26 mouse cellular contexts compared by ENCODE assay signal in genomic region chr10:37192661-37193060, GRCm38 (mm10). TPM values are rescaled to one million over a fixed set of nuclear protein-coding genes. Genes with fewer than 3 reads are reported as not detected.
A peak's percentile ranks its signal among the peaks of the same experiment; 100 is the strongest.
DNase-seq lines count a peak whose midpoint lies in the region; ATAC-seq and TF ChIP-seq lines count a peak whose summit lies in the region.
"Had no signal": no experiment of that assay in that cellular context is flagged by ENCODE, and none has a peak within 500 bp of the region (broad histone marks: within the 10 kb centered on the region; RNA-seq: fewer than 3 reads in every experiment).

No protein-coding gene starts in this region.

- no peak overlapping the region for H3K9ac ChIP-seq in liver, embryonic 15.5 days
- no peak overlapping the region for H3K9ac ChIP-seq in liver, embryonic 12.5 days
- H3K9ac ChIP-seq: embryonic facial prominence, embryonic 15.5 days; hindbrain, embryonic 12.5 days; limb, embryonic 15.5 days had no signal

- intact Hi-C loops in heart, postnatal 36 days (cut with DNase I): loop anchor here (2.0 kb wide), 1 partner anchor 52 kb away; no protein-coding TSS in a partner anchor

- H3K9me3 ChIP-seq in liver, embryonic 15.5 days (replicated peaks): no peaks in the 10 kb centered on the region
- H3K9me3 ChIP-seq in liver, embryonic 12.5 days (replicated peaks): no peaks in the 10 kb centered on the region
- H3K9me3 ChIP-seq: embryonic facial prominence, embryonic 10.5 days; embryonic facial prominence, embryonic 15.5 days; hindbrain, embryonic 12.5 days; limb, embryonic 10.5 days; limb, embryonic 15.5 days had no signal

- WGBS in liver, embryonic 15.5 days (ENCODE audit: insufficient replicate concordance): 15% methylated on average over 2 of the region's 2 CpGs
- 20% methylated on average over 2 of the region's 2 CpGs for WGBS in liver, embryonic 12.5 days (ENCODE audit: insufficient replicate concordance)
- WGBS in thymus, adult 2 months: 9% methylated on average over 2 of the region's 2 CpGs

- no peak for TF ChIP-seq POLR2A in thymus, adult 2 months (IDR thresholded peaks at IDR 0.05; ENCODE audit: control insufficient read depth, extremely low read depth, insufficient read depth, low read length, poor library complexity)

- no peaks in the 10 kb centered on the region for H3K27me3 ChIP-seq in liver, embryonic 15.5 days
- H3K27me3 ChIP-seq in liver, embryonic 12.5 days (replicated peaks): no peaks in the 10 kb centered on the region
- no peaks in the 10 kb centered on the region for H3K27me3 ChIP-seq in thymus, adult 2 months (ENCODE audit: control insufficient read depth, insufficient read depth, low read length)
- H3K27me3 ChIP-seq: embryonic facial prominence, embryonic 15.5 days; hindbrain, embryonic 12.5 days; limb, embryonic 15.5 days had no signal

- H3K4me3 ChIP-seq in liver, embryonic 15.5 days (replicated peaks): no peak overlapping the region
- H3K4me3 ChIP-seq in liver, embryonic 12.5 days: no peak overlapping the region
- no peak overlapping the region for H3K4me3 ChIP-seq in thymus, adult 2 months (ENCODE audit: control insufficient read depth, insufficient read depth, low read length)
- H3K4me3 ChIP-seq: embryonic facial prominence, embryonic 10.5 days; embryonic facial prominence, embryonic 15.5 days; hindbrain, embryonic 12.5 days; limb, embryonic 10.5 days; limb, embryonic 15.5 days had no signal

- TF ChIP-seq CTCF in thymus, adult 2 months (IDR thresholded peaks at IDR 0.05; ENCODE audit: borderline replicate concordance, control insufficient read depth, extremely low read depth, insufficient read depth, low read length, poor library complexity): no peak

- no peak overlapping the region for H3K4me2 ChIP-seq in liver, embryonic 15.5 days
- no peak overlapping the region for H3K4me2 ChIP-seq in liver, embryonic 12.5 days
- H3K4me2 ChIP-seq: embryonic facial prominence, embryonic 15.5 days; hindbrain, embryonic 12.5 days; limb, embryonic 15.5 days had no signal

- DNase-seq in thymus, adult 2 months: peak; percentile 46
- peak; percentile 51 for DNase-seq in thymus, postnatal 4 days
- no peak for DNase-seq in heart, postnatal 36 days
- DNase-seq: adrenal gland, postnatal 14 days; cerebellum, adult 18-20 months; cerebellum, postnatal 25 days; heart, postnatal 14 days; kidney, adult 9 months; kidney, postnatal 10 days; layer of hippocampus, postnatal 36 days; lung, postnatal 36 days; midbrain, embryonic 14.5 days had no signal

- no peaks in the 10 kb centered on the region for H3K36me3 ChIP-seq in liver, embryonic 15.5 days (replicated peaks)
- H3K36me3 ChIP-seq in liver, embryonic 12.5 days: no peaks in the 10 kb centered on the region
- no peaks in the 10 kb centered on the region for H3K36me3 ChIP-seq in thymus, adult 2 months (ENCODE audit: control insufficient read depth, insufficient read depth, low read length)
- H3K36me3 ChIP-seq: embryonic facial prominence, embryonic 10.5 days; embryonic facial prominence, embryonic 15.5 days; hindbrain, embryonic 12.5 days; limb, embryonic 10.5 days; limb, embryonic 15.5 days had no signal

- H3K27ac ChIP-seq in liver, embryonic 15.5 days (replicated peaks): 0 out of 2 replicates have a peak overlapping the region, but pooled peaks have one; percentile 7
- no peak overlapping the region for H3K27ac ChIP-seq in liver, embryonic 12.5 days
- peak overlapping the region; percentile 42; the same call in 1 of the 2 replicates for H3K27ac ChIP-seq in thymus, adult 2 months (ENCODE audit: control insufficient read depth, insufficient read depth, low read length)
- H3K27ac ChIP-seq: embryonic facial prominence, embryonic 10.5 days; embryonic facial prominence, embryonic 15.5 days; hindbrain, embryonic 12.5 days; hindbrain, postnatal 0 days; limb, embryonic 10.5 days; limb, embryonic 15.5 days had no signal

- peaks cover 4% of the 10 kb centered on the region for H3K4me1 ChIP-seq in liver, embryonic 15.5 days (replicated peaks)
- no peaks in the 10 kb centered on the region for H3K4me1 ChIP-seq in liver, embryonic 12.5 days
- peaks cover 31% of the 10 kb centered on the region for H3K4me1 ChIP-seq in thymus, adult 2 months (replicated peaks; ENCODE audit: control insufficient read depth, insufficient read depth, low read length)
- H3K4me1 ChIP-seq: embryonic facial prominence, embryonic 10.5 days; embryonic facial prominence, embryonic 15.5 days; hindbrain, embryonic 12.5 days; limb, embryonic 10.5 days had no signal

- ATAC-seq in liver, embryonic 15.5 days (ENCODE audit: insufficient read depth): no peak
- ATAC-seq in liver, embryonic 12.5 days: no peak
- peak; percentile 23 for ATAC-seq in megakaryocyte, adult 5-6 weeks (ENCODE audit: poor library complexity, severe bottlenecking)
- no peak for ATAC-seq in inflammation-experienced regulatory T-cells, adult 6 months
- ATAC-seq in erythroblast, adult 5-6 weeks (replicated peaks; ENCODE audit: low FRiP score, poor library complexity, severe bottlenecking): no peak
- ATAC-seq: CD4-positive, CD25-positive, alpha-beta regulatory T cell, adult 4 months; forebrain, embryonic 14.5 days; hindbrain, postnatal 0 days; intestine, postnatal 0 days had no signal

RNA-seq across cellular contexts. Expression of gene Marcks, which starts 53.9 kb away (rescaled TPM):
- 16.1 and 16.3 TPM in 2 replicates for polyA plus RNA-seq in liver, embryonic 15.5 days (2015; fragmentation: Nextera tagmentation; extraction: Ambion mirVana)
- polyA plus RNA-seq in liver, embryonic 12.5 days (2016; fragmentation: Nextera tagmentation; extraction: Ambion mirVana): 34.9 and 37.0 TPM in 2 replicates
- 25.0 and 31.1 TPM in 2 replicates for total RNA-seq in megakaryocyte, adult 5-6 weeks (2015)
- 24.1 and 33.8 TPM in 2 replicates for total RNA-seq in megakaryocyte, adult 5-6 weeks (2017)
- polyA plus RNA-seq in thymus, adult 2 months (2012; rRNA removed): 47.7 and 79.9 TPM in 2 replicates
- 1 to 10 TPM in 1 of 3 experiments, under 1 TPM in 2; 0.64 to 1.3 (median 0.71) TPM for polyA plus RNA-seq in inflammation-experienced regulatory T-cells, adult 6 months (2017; shearing (Covaris generic))
- total RNA-seq in heart, postnatal 36 days (2021): 10 to 100 TPM; 39.9 to 48.3 TPM
- total RNA-seq in erythroblast, adult 5-6 weeks (2015; ENCODE audit: low replicate concordance): 9.0 and 13.6 TPM in 2 replicates
- total RNA-seq in erythroblast, adult 5-6 weeks (2017; ENCODE audit: low replicate concordance): 10.9 and 14.5 TPM in 2 replicates

Comparison
In these comparisons a context has a peak if more than half of its experiments do, and no peak if none do; other contexts are left out.
1. DNase-seq: peak in thymus, adult 2 months (single experiment) and thymus, postnatal 4 days (single experiment); none in heart, postnatal 36 days (0 of 2).